Mouse (Mus musculus): Measurements from ENCODE around the gene Mettl21c. TPM values are rescaled to one million over a fixed set of nuclear protein-coding genes. Genes with fewer than 3 reads are reported as not detected.
A peak's percentile ranks its signal among the peaks of the same experiment; 100 is the strongest.
"Not testable (repeated sequence)": the region's sequence is repeated elsewhere in the genome, so short reads cannot be mapped to it uniquely, and the experiment has no call there.

Mettl21c gene
- not detected in 2 replicates for total RNA-seq (2014; rRNA removed; ENCODE audit: low replicate concordance)
- polyA plus RNA-seq (2015; fragmentation: Nextera tagmentation; extraction: Ambion mirVana) = 0.29 and 0.40 TPM in 2 replicates

- Histone ChIP-seq H3K36me3 (replicated peaks; ENCODE audit: control insufficient read depth, insufficient read depth, low read length) (no peaks in the 10 kb centered on the region), H3K27me3 (ENCODE audit: control insufficient read depth, insufficient read depth, low read length) (no peaks in the 10 kb centered on the region), H3K4me3 (ENCODE audit: low read depth, low read length) (no peak within 1 kb of the TSS), H3K9ac (replicated peaks; ENCODE audit: low read depth, low read length) (no peak within 1 kb of the TSS), H3K4me2 (ENCODE audit: low read depth, low read length) (no peak within 1 kb of the TSS), H3K27ac (ENCODE audit: low read depth) (no peak within 1 kb of the TSS), H3K9me3 (replicated peaks; ENCODE audit: control insufficient read depth, low read length) (no peaks in the 10 kb centered on the region), H3K4me1 (ENCODE audit: control insufficient read depth, insufficient read depth) (no peaks in the 10 kb centered on the region)
- TF ChIP-seq CTCF (IDR thresholded peaks at IDR 0.05; ENCODE audit: low read depth) (no peak), EP300 (IDR thresholded peaks at IDR 0.05; ENCODE audit: low read depth) (no peak)
- DNase-seq (ENCODE audit: low spot score) (no peak), ATAC-seq (ENCODE audit: insufficient read depth, low read depth) (no peak)
Measured at GRCm38 (mm10) chr1:44019934-44020333, at the start of gene Mettl21c. Mettl21c (minus strand) TSS chr1:44020034.

GRCm38 (mm10) chr1:44064625-44065024, 44.8 kb upstream of the Mettl21c start:
- Histone ChIP-seq H3K9me3 (replicated peaks; ENCODE audit: control insufficient read depth, low read length) (no peaks in the 10 kb centered on the region), H3K4me2 (ENCODE audit: low read depth, low read length) (no peak overlapping the region), H3K36me3 (replicated peaks; ENCODE audit: control insufficient read depth, insufficient read depth, low read length) (no peaks in the 10 kb centered on the region), H3K4me1 (ENCODE audit: control insufficient read depth, insufficient read depth) (no peaks in the 10 kb centered on the region), H3K4me3 (ENCODE audit: low read depth, low read length) (no peak overlapping the region), H3K27ac (ENCODE audit: low read depth) (no peak overlapping the region), H3K27me3 (ENCODE audit: control insufficient read depth, insufficient read depth, low read length) (no peaks in the 10 kb centered on the region), H3K9ac (replicated peaks; ENCODE audit: low read depth, low read length) (no peak overlapping the region)
- peak; percentile 24 for DNase-seq (ENCODE audit: low spot score)
- TF ChIP-seq EP300 (IDR thresholded peaks at IDR 0.05; ENCODE audit: low read depth) (no peak), CTCF (IDR thresholded peaks at IDR 0.05; ENCODE audit: low read depth) (peak; percentile 70)
- ATAC-seq (ENCODE audit: insufficient read depth, low read depth) = no peak
- WGBS = 0% methylated on average over 1 of the region's 1 CpGs

- Histone ChIP-seq H3K4me1 (ENCODE audit: control insufficient read depth, insufficient read depth) (no peaks in the 10 kb centered on the region), H3K36me3 (replicated peaks; ENCODE audit: control insufficient read depth, insufficient read depth, low read length) (no peaks in the 10 kb centered on the region), H3K27me3 (ENCODE audit: control insufficient read depth, insufficient read depth, low read length) (no peaks in the 10 kb centered on the region), H3K27ac (ENCODE audit: low read depth) (no peak overlapping the region), H3K9me3 (replicated peaks; ENCODE audit: control insufficient read depth, low read length) (no peaks in the 10 kb centered on the region), H3K4me2 (ENCODE audit: low read depth, low read length) (no peak overlapping the region), H3K9ac (replicated peaks; ENCODE audit: low read depth, low read length) (no peak overlapping the region), H3K4me3 (ENCODE audit: low read depth, low read length) (no peak overlapping the region)
- no peak for ATAC-seq (ENCODE audit: insufficient read depth, low read depth)
- WGBS = 92% methylated on average over 6 of the region's 6 CpGs
- TF ChIP-seq EP300 (IDR thresholded peaks at IDR 0.05; ENCODE audit: low read depth) = no peak
- TF ChIP-seq CTCF (IDR thresholded peaks at IDR 0.05; ENCODE audit: low read depth) = no peak
- no peak for DNase-seq (ENCODE audit: low spot score)
Measured at GRCm38 (mm10) chr1:44063439-44063838, 43.6 kb upstream of the Mettl21c start.

GRCm38 (mm10) chr1:44061836-44062235, 42.0 kb upstream of the Mettl21c start, which contains the start of gene Gm8251:
Gm8251 (minus strand) TSS chr1:44061936.
- 81% methylated on average over 2 of the region's 2 CpGs for WGBS

DNA sequence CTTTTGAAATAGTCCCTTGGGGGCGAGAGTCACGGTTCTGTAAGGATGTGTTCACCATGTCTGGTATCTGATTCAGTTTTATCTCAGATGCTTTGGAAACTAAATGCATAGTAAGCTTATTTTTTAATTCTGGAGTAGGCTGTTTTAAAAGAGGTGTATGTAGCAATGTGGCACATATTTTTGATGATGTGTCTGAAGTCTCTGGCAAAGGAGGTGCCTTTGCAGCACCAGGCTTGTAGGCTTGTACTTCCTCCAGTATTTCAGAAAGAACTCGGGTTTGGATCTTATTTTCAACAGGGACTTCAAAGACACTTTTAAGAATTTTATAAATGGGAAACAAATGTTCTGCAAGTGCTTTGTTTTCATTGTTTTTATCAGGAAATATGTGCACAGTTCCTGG, 38.0 kb upstream of the Mettl21c start:
- no peak for TF ChIP-seq CTCF (IDR thresholded peaks at IDR 0.05; ENCODE audit: low read depth)
- no peak for TF ChIP-seq EP300 (IDR thresholded peaks at IDR 0.05; ENCODE audit: low read depth)
- no peaks in the 10 kb centered on the region for H3K9me3 ChIP-seq (replicated peaks; ENCODE audit: control insufficient read depth, low read length)
- H3K27ac ChIP-seq (ENCODE audit: low read depth) = no peak overlapping the region
- no peak overlapping the region for H3K4me2 ChIP-seq (ENCODE audit: low read depth, low read length)
- 62% methylated on average over 3 of the region's 3 CpGs for WGBS
- no peak overlapping the region for H3K9ac ChIP-seq (replicated peaks; ENCODE audit: low read depth, low read length)
- H3K27me3 ChIP-seq (ENCODE audit: control insufficient read depth, insufficient read depth, low read length) = no peaks in the 10 kb centered on the region
- H3K4me3 ChIP-seq (ENCODE audit: low read depth, low read length) = no peak overlapping the region
- H3K4me1 ChIP-seq (ENCODE audit: control insufficient read depth, insufficient read depth) = no peaks in the 10 kb centered on the region
- no peak for DNase-seq (ENCODE audit: low spot score)
- ATAC-seq (ENCODE audit: insufficient read depth, low read depth) = no peak
- no peaks in the 10 kb centered on the region for H3K36me3 ChIP-seq (replicated peaks; ENCODE audit: control insufficient read depth, insufficient read depth, low read length)

More at GRCm38 (mm10) chr1:44061836-44062235, 42.0 kb upstream of the Mettl21c start, which contains the start of gene Gm8251:
- Histone ChIP-seq H3K27ac (ENCODE audit: low read depth) (no peak within 1 kb of the TSS), H3K27me3 (ENCODE audit: control insufficient read depth, insufficient read depth, low read length) (no peaks in the 10 kb centered on the region), H3K4me2 (ENCODE audit: low read depth, low read length) (no peak within 1 kb of the TSS), H3K4me1 (ENCODE audit: control insufficient read depth, insufficient read depth) (no peaks in the 10 kb centered on the region), H3K36me3 (replicated peaks; ENCODE audit: control insufficient read depth, insufficient read depth, low read length) (no peaks in the 10 kb centered on the region), H3K9me3 (replicated peaks; ENCODE audit: control insufficient read depth, low read length) (no peaks in the 10 kb centered on the region), H3K4me3 (ENCODE audit: low read depth, low read length) (no peak within 1 kb of the TSS), H3K9ac (replicated peaks; ENCODE audit: low read depth, low read length) (no peak within 1 kb of the TSS)
- DNase-seq (ENCODE audit: low spot score) = no peak
- TF ChIP-seq CTCF (IDR thresholded peaks at IDR 0.05; ENCODE audit: low read depth) = no peak
- TF ChIP-seq EP300 (IDR thresholded peaks at IDR 0.05; ENCODE audit: low read depth) = no peak
- ATAC-seq (ENCODE audit: insufficient read depth, low read depth) = no peak

DNA sequence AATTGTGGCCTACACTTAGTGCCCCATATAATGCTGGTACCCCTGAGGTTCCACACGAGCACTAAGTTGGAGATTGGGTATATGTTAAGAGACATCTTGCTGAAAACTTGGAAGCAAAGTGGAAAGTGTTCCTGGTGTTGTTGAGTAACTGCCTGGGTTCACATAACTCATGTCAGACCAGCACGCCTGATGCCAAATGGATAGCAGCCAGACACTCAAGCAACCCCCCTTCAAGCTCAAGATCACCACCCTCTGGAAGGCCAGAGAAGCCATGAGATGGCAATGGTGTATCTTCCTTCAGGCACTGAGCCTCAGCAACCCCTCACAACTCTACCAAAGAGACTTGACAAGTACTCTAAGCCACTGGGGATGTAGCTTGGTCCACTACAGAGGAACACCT, 26.7 kb upstream of the Mettl21c start:
- WGBS = 44% methylated on average over 2 of the region's 2 CpGs
- ATAC-seq (ENCODE audit: insufficient read depth, low read depth) (no peak), DNase-seq (ENCODE audit: low spot score) (no peak)
- H3K9me3 ChIP-seq (replicated peaks; ENCODE audit: control insufficient read depth, low read length) = no peaks in the 10 kb centered on the region
- H3K4me3 ChIP-seq (ENCODE audit: low read depth, low read length) = no peak overlapping the region
- no peaks in the 10 kb centered on the region for H3K4me1 ChIP-seq (ENCODE audit: control insufficient read depth, insufficient read depth)
- H3K4me2 ChIP-seq (ENCODE audit: low read depth, low read length) = no peak overlapping the region
- H3K27me3 ChIP-seq (ENCODE audit: control insufficient read depth, insufficient read depth, low read length) = no peaks in the 10 kb centered on the region
- no peaks in the 10 kb centered on the region for H3K36me3 ChIP-seq (replicated peaks; ENCODE audit: control insufficient read depth, insufficient read depth, low read length)
- TF ChIP-seq EP300 (IDR thresholded peaks at IDR 0.05; ENCODE audit: low read depth) (no peak), CTCF (IDR thresholded peaks at IDR 0.05; ENCODE audit: low read depth) (no peak)
- H3K27ac ChIP-seq (ENCODE audit: low read depth) = no peak overlapping the region
- H3K9ac ChIP-seq (replicated peaks; ENCODE audit: low read depth, low read length) = no peak overlapping the region

DNA sequence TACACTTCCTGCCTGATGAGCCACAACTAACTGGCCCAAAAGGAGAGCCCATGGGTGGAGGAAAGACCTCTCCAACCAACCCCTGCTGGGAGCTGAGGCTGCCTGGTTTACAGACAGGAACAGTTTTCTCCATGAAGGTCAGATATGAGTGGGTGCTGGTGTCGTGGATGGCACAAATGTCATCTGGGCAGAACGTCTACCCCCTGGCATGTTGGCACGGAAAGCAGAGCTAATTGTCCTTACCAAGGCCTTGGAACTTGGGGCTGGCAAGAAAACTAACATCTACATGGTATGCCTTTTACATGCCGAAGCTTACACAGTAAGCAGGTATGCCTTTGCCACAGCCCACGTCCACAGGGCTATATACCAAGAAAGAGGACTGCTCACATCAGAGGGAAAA, 25.9 kb upstream of the Mettl21c start:
- not testable (repeated sequence) for ATAC-seq (ENCODE audit: insufficient read depth, low read depth); H3K9ac ChIP-seq (replicated peaks; ENCODE audit: low read depth, low read length); H3K27me3 ChIP-seq (ENCODE audit: control insufficient read depth, insufficient read depth, low read length); H3K9me3 ChIP-seq (replicated peaks; ENCODE audit: control insufficient read depth, low read length); H3K36me3 ChIP-seq (replicated peaks; ENCODE audit: control insufficient read depth, insufficient read depth, low read length); H3K4me2 ChIP-seq (ENCODE audit: low read depth, low read length); H3K4me3 ChIP-seq (ENCODE audit: low read depth, low read length); H3K4me1 ChIP-seq (ENCODE audit: control insufficient read depth, insufficient read depth); H3K27ac ChIP-seq (ENCODE audit: low read depth); DNase-seq (ENCODE audit: low spot score)
- WGBS = 66% methylated on average over 5 of the region's 5 CpGs
